Mouse (Mus musculus): ENCODE results near the gene Stap2.

The Stap2 gene

DNA sequence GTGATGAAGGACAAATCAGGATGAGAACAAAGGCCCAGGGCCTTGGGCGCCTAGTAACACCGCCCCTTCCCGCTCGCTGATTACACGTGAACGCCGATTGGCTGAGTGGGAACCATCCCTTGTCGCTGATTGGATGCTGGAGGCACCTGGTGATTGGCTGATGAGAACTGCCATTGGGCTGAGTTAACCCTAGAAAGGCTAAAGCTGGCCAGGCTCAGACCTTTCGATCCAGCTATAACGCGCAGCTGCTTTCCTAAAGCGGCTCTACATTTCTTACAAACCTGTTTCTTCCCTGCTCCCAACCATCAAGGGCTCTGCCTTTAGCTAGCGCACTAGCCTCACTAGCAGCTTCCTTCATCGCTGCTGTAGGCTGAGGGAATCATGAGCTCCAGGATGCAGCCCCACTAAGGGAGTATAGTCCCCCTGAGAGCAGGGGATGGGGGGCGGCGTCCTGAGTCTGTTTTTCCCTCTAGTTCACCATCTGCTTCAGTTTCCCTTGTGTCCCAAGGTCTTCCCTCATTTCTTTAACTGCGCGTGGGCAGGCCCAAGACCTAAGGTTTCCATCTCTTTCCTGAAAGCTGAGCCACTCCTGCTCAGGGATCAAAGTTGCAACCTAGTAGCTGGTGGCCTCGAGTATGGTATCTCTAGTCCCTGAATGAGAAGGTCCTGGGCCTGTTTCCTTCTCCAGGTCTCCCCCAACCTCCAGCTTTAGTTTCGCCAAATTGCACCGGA, 3.1 kb upstream of the Stap2 start:
- peak; percentile 85 for DNase-seq (ENCODE audit: extremely low read depth, insufficient read length, low spot score)

DNA sequence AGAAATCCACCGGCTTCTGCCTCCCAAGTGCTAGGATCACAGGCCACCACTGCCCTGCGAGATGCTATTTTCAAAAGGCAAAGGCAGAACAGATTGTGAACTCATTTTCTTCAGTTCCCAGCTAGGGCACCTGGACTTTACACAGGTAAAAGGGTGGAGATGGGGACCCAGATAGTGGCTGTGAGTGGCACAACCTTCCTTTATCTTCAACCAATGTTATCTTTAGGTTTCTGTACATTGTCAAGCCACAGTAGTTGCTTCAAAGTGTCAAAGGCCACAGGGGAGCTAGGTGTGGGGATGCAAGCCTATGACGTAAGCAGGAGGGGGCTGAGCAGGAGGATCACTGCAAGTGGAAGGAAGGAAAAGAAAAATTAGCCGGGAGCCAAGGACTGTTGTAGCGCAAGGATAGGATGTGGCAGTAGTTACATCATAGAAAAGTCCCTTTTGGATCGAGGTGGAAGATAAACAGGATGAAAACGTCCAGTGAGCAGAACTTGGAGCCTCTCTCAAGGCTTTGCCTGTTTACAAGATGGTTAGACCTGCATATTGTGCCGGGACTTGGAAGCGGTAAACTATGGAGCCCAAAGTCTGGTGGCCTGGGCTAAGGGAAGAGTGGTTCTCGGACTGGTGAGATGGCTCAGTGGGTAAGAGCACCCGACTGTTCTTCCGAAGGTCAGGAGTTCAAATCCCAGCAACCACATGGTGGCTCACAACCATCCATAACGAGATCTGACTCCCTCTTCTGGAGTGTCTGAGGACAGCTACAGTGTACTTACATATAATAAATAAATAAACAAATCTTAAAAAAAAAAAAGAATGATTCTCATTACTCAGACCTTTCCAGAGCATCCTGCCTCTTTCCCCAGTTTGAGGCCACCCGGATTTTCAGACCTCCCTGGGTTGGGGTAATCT, 2.3 kb upstream of the Stap2 start:
- DNase-seq (ENCODE audit: extremely low read depth, insufficient read length, low spot score), result no peak

GRCm38 (mm10) chr17:56006956-56007355, 1.6 kb upstream of the Stap2 start:
- DNase-seq (ENCODE audit: extremely low read depth, insufficient read length, low spot score), result no peak

DNA sequence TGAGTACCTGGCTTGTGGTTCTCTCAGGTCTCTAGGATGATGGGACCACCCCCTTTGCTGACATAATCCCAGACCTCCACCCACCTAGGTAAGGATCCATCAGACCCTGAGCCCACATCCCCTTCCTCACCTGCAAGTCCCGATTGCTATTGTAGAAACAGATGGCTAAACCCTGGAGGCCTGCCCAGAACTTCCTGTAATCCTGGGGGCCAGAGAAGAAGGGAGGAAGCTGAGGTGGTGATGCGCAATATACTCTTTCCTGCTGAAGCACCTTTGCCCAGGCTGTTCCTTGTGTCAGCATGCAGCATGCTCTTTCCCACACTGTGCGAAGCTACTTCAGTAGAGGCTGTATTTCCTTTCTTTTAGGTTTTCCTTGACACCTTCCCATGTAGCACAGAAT, 2.4 kb downstream of the Stap2 start:
- no peak for DNase-seq (ENCODE audit: extremely low read depth, insufficient read length, low spot score)

DNA sequence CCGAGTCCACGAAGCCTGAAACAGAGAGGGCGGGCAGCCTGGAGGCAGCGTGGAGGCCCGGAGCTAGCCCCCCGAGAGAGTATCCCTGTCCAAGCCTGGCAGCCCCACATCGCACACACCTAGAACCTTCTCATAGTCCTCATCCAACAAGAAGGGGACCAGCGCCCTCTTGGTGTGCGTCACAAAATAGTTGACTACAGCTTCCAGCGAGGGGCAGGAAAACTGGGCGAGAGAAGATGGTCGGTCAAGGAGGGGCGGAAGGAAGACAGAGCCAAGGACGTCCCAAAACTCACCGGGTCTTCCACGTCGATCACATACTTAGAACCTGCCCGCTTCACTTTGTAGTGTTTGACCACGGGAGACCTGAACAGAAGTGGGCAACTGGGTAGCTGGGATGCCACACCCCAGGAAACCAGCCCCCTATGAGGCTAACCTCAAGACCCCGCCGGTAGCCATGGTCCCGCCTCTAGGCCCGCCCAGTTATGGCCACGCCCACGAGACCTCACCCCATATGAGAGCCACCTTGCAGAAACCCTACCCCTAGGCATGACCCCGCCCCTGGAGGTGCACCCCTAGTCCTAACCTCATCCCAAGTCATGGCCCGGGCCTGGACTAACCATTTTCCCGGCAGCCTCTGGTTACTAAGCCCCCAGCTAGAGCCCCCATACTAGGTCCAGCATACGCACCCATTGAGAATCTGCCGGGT, 5.4 kb downstream of the Stap2 start:
- no peak for DNase-seq (ENCODE audit: extremely low read depth, insufficient read length, low spot score)

GRCm38 (mm10) chr17:55996007-55996406, 9.4 kb downstream of the Stap2 start:
- DNase-seq (ENCODE audit: extremely low read depth, insufficient read length, low spot score), result peak; percentile 66

DNA sequence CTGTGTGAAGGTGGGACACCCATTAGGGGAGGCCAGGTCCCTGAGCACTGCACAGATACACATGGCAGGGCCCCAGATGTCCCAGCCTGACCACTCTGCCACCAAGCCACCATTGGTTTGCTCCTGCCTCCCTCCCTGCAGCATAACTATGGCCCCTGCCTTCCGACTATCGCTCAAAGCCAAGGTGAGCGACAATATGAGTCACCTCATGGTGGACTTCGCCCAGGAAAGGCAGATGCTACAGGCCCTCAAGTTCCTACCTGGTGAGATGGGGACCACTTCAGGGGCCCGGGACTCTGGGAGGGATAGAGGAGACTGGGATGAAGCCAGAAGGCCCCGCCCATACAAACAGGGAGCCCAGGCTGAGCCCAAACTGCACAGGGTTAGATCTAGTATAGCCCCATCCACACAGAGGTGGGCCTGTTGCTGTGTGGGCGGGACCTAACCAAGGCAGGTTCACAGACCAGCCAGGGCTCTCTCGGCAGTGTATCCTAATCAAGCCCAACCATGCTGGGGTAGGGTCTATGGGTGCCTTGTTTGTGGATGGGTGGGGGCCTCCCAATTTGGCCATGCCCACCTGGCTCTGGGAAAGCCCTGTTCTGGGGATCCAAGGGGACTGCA, 15.0 kb downstream of the Stap2 start:
- DNase-seq (ENCODE audit: extremely low read depth, insufficient read length, low spot score), result no peak

DNA sequence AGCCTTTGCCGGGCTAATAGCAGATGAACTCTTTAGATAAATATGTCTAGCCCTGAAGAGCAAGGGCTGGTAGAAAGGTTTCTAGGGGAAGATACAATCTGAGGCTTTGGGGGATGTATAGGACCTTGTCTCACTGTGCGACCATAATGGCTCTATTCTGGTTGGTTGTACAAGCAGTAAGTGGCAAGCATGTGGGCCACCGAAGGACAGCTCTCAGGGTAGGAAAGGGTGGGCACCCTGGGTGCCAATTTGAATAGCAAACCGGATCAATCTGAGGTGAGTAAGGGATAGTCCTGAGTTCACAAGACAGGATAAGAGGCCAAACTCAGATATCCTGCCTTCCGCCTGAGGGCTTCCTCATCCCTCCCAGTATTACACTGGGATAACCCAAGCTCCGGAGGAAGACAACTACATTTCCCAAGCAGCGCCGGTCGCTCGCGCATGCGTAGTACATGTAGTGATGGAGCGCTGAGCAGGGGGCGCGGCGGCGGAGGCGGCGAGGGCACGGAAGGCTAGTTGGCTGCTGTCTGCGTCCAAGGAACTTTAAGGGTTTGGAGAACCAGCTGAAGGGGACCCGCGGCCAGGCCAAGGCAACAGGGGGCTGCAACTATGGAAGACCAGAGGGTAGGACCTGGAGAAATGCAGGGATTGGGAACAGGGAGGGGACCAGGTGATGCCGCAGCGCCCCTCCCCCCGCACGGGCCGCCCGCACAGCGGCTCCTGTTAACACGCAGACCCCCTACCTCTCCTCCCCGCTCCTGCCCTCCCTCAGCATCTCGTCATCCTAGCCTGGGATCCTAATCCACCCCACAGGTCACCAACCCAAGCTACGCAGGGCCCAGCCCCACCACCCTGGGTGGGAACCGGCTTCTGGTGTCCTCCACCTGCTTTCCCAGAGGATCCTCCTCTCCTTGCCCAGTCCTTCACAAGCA, 19.1 kb downstream of the Stap2 start, which contains the start of gene Fsd1:
Fsd1 (plus strand) TSS at position 480 of the 932 bp plus-strand sequence.
- no peak for DNase-seq (ENCODE audit: extremely low read depth, insufficient read length, low spot score)

DNA sequence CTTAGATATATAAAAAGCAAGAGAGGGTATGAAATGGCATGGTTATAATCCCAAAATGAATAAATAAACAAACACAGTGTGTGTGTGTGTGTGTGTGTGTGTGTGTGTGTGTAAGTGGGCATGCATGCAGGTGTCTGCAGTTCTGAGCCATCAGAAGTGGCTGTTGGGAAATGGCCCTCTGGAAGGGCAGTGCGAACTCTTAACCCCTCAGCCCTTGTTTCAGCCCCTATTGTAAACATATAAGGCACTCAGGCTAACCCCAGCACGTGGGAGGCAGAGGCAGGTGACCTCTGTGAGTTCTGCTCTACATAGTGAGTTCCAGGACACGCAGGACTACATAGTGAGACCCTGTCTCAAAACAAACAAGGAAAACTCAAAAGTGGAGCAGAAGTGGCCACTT, 28.1 kb downstream of the Stap2 start:
- DNase-seq (ENCODE audit: extremely low read depth, insufficient read length, low spot score), result no peak

GRCm38 (mm10) chr17:55976255-55976862, 29.0 kb downstream of the Stap2 start:
- DNase-seq (ENCODE audit: extremely low read depth, insufficient read length, low spot score), result peak; percentile 78

- DNase-seq (ENCODE audit: extremely low read depth, insufficient read length, low spot score), result no peak
Measured at GRCm38 (mm10) chr17:55971453-55971852, 33.9 kb downstream of the Stap2 start.

DNA sequence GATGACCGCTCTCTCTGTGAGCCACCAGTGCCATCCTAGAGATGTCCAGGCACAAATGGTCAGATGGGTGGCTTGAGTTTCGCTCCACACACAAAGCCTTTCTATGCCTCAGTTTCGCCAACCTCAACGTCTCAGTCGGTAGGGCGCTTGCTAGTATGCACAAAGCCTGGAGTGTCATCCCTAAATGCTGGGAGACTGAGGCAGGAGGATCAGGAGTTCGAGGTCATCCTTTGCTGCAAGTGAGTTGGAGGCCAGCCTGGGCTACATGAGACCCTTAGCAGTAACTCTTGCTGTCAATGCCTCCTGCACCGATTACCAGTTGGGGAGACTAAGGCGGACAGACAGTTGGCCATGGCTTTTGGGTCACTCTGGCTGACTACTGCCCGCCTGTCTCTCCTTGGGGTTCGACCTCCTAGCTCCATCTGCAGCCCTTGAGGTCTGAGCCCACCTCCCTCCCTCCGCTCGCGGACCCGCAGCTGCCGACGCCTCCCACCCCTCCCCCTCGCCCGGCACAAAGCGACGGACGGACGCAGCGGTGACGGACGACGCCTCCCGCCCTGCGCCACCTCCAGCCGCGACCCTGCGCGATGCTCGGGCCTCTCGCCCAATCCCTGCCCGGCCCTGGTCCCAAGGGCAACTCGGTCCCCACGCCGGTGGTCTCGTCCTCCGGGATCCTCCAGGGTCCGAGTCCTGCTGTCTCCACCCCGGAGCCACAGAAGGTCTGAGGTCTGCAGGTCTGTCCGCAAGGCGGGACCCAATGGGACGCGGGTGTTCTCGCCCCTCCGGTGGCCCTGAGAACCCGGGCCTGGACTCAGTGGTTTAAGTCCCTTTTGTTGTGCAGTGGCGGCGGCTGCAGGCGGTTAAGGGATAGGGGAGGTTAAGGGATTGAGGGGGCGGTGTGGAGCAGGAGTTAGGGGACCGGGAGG, 35.2 kb downstream of the Stap2 start, which contains the start of gene Shd:
Shd (plus strand) TSS at position 502 of the 926 bp plus-strand sequence.
- no peak for DNase-seq (ENCODE audit: extremely low read depth, insufficient read length, low spot score)

DNA sequence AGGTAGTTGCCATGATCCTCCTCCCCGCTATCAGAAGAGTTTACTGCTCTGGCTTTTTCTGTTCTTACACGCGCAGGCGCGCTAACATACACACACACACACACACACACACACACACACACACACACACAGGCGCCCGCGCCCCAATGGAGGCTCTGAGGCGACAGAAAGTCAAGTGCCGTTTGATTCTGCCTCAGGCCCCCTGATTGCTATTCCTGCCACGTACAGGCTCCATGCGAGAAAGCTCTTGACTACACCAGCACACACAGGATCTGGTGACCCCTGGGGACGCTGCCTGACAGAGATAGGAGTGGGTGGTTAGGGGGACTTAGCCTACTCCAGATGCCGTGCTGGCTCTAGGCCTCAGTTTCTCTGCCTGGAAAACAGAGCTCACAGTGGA, 35.8 kb downstream of the Stap2 start:
- no peak for DNase-seq (ENCODE audit: extremely low read depth, insufficient read length, low spot score)

- no peak for DNase-seq (ENCODE audit: extremely low read depth, insufficient read length, low spot score)
Measured at GRCm38 (mm10) chr17:55968210-55968609, 37.2 kb downstream of the Stap2 start.

- DNase-seq (ENCODE audit: extremely low read depth, insufficient read length, low spot score), result no peak
Measured at GRCm38 (mm10) chr17:55967186-55967585, 38.2 kb downstream of the Stap2 start.

- DNase-seq (ENCODE audit: extremely low read depth, insufficient read length, low spot score), result no peak
Measured at GRCm38 (mm10) chr17:55964996-55965395, 40.4 kb downstream of the Stap2 start.

DNA sequence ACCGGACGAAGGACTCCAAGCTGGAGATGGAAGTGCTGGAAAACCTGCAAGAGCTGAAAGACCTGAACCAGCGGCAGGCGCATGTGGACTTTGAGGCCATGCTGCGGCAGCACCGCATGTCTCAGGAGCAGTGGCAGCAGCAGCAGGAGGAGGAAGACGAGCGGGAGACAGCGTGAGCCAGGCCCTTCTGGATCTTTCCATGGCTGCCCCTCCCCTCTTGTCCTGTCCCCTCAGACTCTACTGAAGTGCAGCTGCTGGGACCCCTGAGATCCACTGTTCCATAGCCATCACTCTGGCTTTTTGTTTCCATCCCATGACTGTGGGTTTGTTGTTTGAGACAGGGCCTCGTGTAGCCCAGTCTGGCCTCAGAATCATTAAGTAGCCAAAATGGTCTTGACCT, 40.9 kb downstream of the Stap2 start:
- no peak for DNase-seq (ENCODE audit: extremely low read depth, insufficient read length, low spot score)

DNA sequence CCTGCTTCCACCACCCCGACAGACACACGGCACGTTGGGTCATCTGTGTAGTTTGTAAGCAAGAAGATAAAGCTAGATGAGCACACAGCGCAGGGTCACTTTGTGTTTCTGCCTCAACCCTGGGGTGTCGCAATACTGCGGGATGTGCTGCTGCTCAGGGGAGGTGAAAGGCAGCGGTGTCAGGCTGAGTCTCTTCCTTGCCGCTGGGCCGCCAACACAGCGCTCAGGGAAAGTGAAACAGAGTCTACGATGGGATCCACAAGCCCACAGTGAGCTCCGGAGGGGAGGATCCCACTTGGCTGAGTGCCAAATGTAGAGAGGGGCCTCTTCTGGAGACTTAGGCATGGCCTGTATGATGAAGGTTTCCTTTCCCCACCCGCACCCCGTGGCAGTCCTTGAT, 42.2 kb downstream of the Stap2 start:
- no peak for DNase-seq (ENCODE audit: extremely low read depth, insufficient read length, low spot score)
